Mouse (Mus musculus) liver, adult 2 months (tissue): ENCODE data around the gene Vps26b. TPM values are rescaled to one million over a fixed set of nuclear protein-coding genes. Genes with fewer than 3 reads are reported as not detected.

Experiments used
- DNase-seq: peaks from one replicate; pipeline ENCODE4 v3.0.0-alpha.2; 2011; ENCODE audit warnings: low read depth, low spot score; ENCODE audit errors: extremely low read depth
- H3K27ac ChIP-seq: fragments of 200-500 bp; replicated peaks from 2 replicates; pipeline ENCODE4 v1.5.1; 2012; ENCODE audit warnings: low read depth, mild to moderate bottlenecking, control low read depth, inconsistent platforms, low read length; ENCODE audit not compliant: insufficient read depth
- H3K27me3 ChIP-seq: fragments of 200-500 bp; 2 replicates; pipeline ENCODE4 v1.6.1; 2012; ENCODE audit warnings: mild to moderate bottlenecking, moderate library complexity, low read length, inconsistent platforms; ENCODE audit not compliant: control insufficient read depth, insufficient read depth
- H3K36me3 ChIP-seq: fragments of 200-500 bp; 2 replicates; pipeline ENCODE4 v1.6.1; 2012; ENCODE audit warnings: low read length, inconsistent platforms; ENCODE audit not compliant: control insufficient read depth, insufficient read depth
- H3K4me1 ChIP-seq: fragments of 200-500 bp; 2 replicates; pipeline ENCODE4 v1.6.1; 2011; ENCODE audit warnings: low read length; ENCODE audit not compliant: control insufficient read depth, insufficient read depth
- H3K4me3 ChIP-seq: fragments of 200-500 bp; 2 replicates; pipeline ENCODE4 v1.5.1; 2011; ENCODE audit warnings: low read depth, mild to moderate bottlenecking, control low read depth, low read length, moderate library complexity; ENCODE audit not compliant: insufficient read depth
- H3K79me2 ChIP-seq: fragments of 200-500 bp; 2 replicates; pipeline ENCODE4 v1.6.1; 2012; ENCODE audit warnings: inconsistent platforms, mild to moderate bottlenecking, low read length, moderate library complexity; ENCODE audit not compliant: control insufficient read depth, insufficient read depth
- H3K9ac ChIP-seq: fragments of 200-500 bp; 2 replicates; pipeline ENCODE4 v1.6.1; 2012; ENCODE audit warnings: low read depth, mild to moderate bottlenecking, control low read depth, inconsistent platforms, low read length
- CTCF ChIP-seq: fragments of 200-500 bp; IDR thresholded peaks from 2 replicates; pipeline ENCODE4 v1.5.1; 2011; ENCODE audit warnings: low read depth, low read length, control low read depth
- POLR2A ChIP-seq: fragments of 200-500 bp; IDR thresholded peaks from 2 replicates; pipeline ENCODE4 v1.6.1; 2011; ENCODE audit warnings: low read length, control low read depth; ENCODE audit not compliant: insufficient read depth; ENCODE audit errors: extremely low read depth
- WGBS: fragments of 180-500 bp; shearing (Covaris S2); methylation state at CpG from one replicate; pipeline ENCODE4 v1.1.7; 2018; 5-methylcytosine and 5-hydroxymethylcytosine counted together
- polyA plus RNA-seq: library from polyadenylated mRNA; depleted of rRNA; stranded (reverse); fragments of >200 nt; gene quantifications from 2 replicates; pipeline ENCODE4 v1.2.3, GENCODE M21; 2012
- total RNA-seq: library from RNA; depleted of rRNA; stranded (reverse); fragments of >200 nt; gene quantifications from 2 replicates; pipeline ENCODE4 v1.2.3, GENCODE M21; 2014

The Vps26b gene
- total and polyA plus RNA-seq, 2 experiments: 14.1 to 14.8 TPM

GRCm38 (mm10) chr9:27011572-27011971 is 18.3 kb downstream of the Vps26b start:
- Histone ChIP-seq H3K4me3 (no peak overlapping the region), H3K4me1 (no peaks in the 10 kb centered on the region), H3K36me3 (peaks cover 43% of the 10 kb centered on the region), H3K27me3 (no peaks in the 10 kb centered on the region), H3K27ac (no peak overlapping the region), H3K79me2 (no peaks in the 10 kb centered on the region), H3K9ac (no peak overlapping the region)
- DNase-seq: no peak
- TF ChIP-seq POLR2A (no peak), CTCF (no peak)
- 92% methylated on average over 4 of the region's 4 CpGs for WGBS

GRCm38 (mm10) chr9:27009231-27009630 is 20.6 kb downstream of the Vps26b start:
- DNase-seq: no peak
- no peak for TF ChIP-seq CTCF
- no peak for TF ChIP-seq POLR2A
- Histone ChIP-seq H3K79me2 (no peaks in the 10 kb centered on the region), H3K27ac (no peak overlapping the region), H3K27me3 (no peaks in the 10 kb centered on the region), H3K4me3 (no peak overlapping the region), H3K4me1 (no peaks in the 10 kb centered on the region), H3K9ac (no peak overlapping the region), H3K36me3 (peaks cover 58% of the 10 kb centered on the region)
- WGBS: 86% methylated on average over 5 of the region's 5 CpGs

GRCm38 (mm10) chr9:27006866-27007265 is 23.0 kb downstream of the Vps26b start:
- H3K4me1 ChIP-seq: no peaks in the 10 kb centered on the region
- 88% methylated on average over 5 of the region's 5 CpGs for WGBS
- no peaks in the 10 kb centered on the region for H3K79me2 ChIP-seq
- H3K9ac ChIP-seq: no peak overlapping the region
- TF ChIP-seq CTCF (no peak), POLR2A (no peak)
- DNase-seq: no peak
- no peaks in the 10 kb centered on the region for H3K27me3 ChIP-seq
- no peak overlapping the region for H3K27ac ChIP-seq
- no peak overlapping the region for H3K4me3 ChIP-seq
- H3K36me3 ChIP-seq: peaks cover 62% of the 10 kb centered on the region

- Histone ChIP-seq H3K79me2 (no peaks in the 10 kb centered on the region), H3K9ac (no peak overlapping the region), H3K4me3 (no peak overlapping the region), H3K4me1 (no peaks in the 10 kb centered on the region), H3K27ac (no peak overlapping the region), H3K27me3 (no peaks in the 10 kb centered on the region), H3K36me3 (peaks cover 56% of the 10 kb centered on the region)
- WGBS: 90% methylated on average over 1 of the region's 1 CpGs
- TF ChIP-seq CTCF (no peak), POLR2A (no peak)
- no peak for DNase-seq
Measured at GRCm38 (mm10) chr9:27005933-27006332, 23.9 kb downstream of the Vps26b start.

- TF ChIP-seq POLR2A (no peak), CTCF (no peak)
- Histone ChIP-seq H3K27me3 (no peaks in the 10 kb centered on the region), H3K79me2 (no peaks in the 10 kb centered on the region), H3K9ac (no peak overlapping the region), H3K36me3 (peaks cover 56% of the 10 kb centered on the region), H3K27ac (no peak overlapping the region), H3K4me1 (no peaks in the 10 kb centered on the region), H3K4me3 (no peak overlapping the region)
- 95% methylated on average over 3 of the region's 3 CpGs for WGBS
- no peak for DNase-seq
Measured at GRCm38 (mm10) chr9:27005231-27005630, 24.6 kb downstream of the Vps26b start.

GRCm38 (mm10) chr9:26999461-27000395 is 30.1 kb downstream of the Vps26b start, which contains the start of the genes Acad8 and Thyn1:
Gene Acad8 (minus strand): TSS chr9:26999566.
Gene Thyn1 (plus strand): TSS chr9:26999710.
- H3K27ac ChIP-seq: peak within 1 kb of the TSS; percentile 73
- peak within 1 kb of the TSS; percentile 86 for H3K9ac ChIP-seq
- no peaks in the 10 kb centered on the region for H3K27me3 ChIP-seq
- TF ChIP-seq CTCF (no peak), POLR2A (0 out of 2 replicates have a peak, but pooled peaks have one; percentile 36)
- peaks cover 11% of the 10 kb centered on the region; the same call in 1 of the 2 replicates for H3K79me2 ChIP-seq
- peak; percentile 88 for DNase-seq
- peaks cover 12% of the 10 kb centered on the region for H3K4me1 ChIP-seq
- under 1% methylated on average over 35 of the region's 35 CpGs for WGBS
- H3K4me3 ChIP-seq: peak within 1 kb of the TSS; percentile 86
- H3K36me3 ChIP-seq: peaks cover 13% of the 10 kb centered on the region
